Mouse (Mus musculus) urinary bladder, adult 2 months (tissue): ENCODE data around the gene Abcc8. TPM values are rescaled to one million over a fixed set of nuclear protein-coding genes. Genes with fewer than 3 reads are reported as not detected.
"Not testable (repeated sequence)": the region's sequence is repeated elsewhere in the genome, so short reads cannot be mapped to it uniquely, and the experiment has no call there.

Experiments used
- DNase-seq: peaks from one replicate; pipeline ENCODE4 v3.0.0; 2022; ENCODE audit warnings: low spot score
- polyA plus RNA-seq: library from polyadenylated mRNA; depleted of rRNA; stranded (reverse); fragments of >200 nt; gene quantifications from 2 replicates; pipeline ENCODE4 v1.2.3, GENCODE M21; 2012; rRNA removed

Gene Abcc8
- 0.32 and 0.54 TPM in 2 replicates for polyA plus RNA-seq

DNA sequence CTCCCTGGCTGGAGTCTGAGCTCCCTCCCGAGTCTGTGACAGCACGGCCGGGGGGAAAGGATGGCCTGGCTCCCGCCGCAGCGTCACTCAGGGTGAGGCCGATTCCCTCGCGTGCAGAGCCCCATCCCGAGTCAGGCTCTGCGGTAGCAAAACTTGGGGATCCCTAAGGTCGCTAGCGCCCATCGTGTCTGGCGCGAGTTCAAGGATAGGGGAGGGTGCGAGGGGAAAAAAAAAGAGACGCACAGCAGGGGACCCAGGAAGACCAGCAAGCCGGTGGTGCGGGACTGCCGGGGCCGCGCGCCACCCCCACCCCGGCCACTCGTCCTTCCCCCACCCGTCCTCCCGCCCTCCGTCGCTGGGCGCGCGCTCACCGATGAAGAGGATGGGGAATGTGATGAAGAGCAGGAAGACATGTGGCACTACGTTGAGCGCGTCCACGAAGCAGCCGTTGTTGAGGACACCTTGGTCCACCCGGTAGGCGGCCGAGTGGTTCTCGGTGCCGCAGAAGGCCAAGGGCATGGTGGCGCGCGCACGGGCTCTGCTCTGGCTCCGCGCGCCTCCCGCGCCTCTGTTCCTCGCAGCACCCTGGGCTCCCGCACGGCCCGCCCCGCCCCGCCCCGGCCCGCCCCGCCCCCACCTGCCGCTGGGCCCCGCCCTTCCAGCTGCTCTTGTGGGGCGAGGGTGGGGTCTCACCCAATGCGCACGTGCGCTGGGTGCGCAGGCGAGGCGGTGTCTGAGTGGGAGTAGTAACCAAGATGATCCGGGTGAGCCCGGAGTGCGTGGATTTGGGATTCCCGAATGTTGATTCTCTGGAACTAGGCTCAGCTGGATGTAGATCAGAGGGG, at the start of gene Abcc8:
Abcc8 (minus strand) TSS at position 603 of the 845 bp plus-strand sequence.
- no peak for DNase-seq

DNA sequence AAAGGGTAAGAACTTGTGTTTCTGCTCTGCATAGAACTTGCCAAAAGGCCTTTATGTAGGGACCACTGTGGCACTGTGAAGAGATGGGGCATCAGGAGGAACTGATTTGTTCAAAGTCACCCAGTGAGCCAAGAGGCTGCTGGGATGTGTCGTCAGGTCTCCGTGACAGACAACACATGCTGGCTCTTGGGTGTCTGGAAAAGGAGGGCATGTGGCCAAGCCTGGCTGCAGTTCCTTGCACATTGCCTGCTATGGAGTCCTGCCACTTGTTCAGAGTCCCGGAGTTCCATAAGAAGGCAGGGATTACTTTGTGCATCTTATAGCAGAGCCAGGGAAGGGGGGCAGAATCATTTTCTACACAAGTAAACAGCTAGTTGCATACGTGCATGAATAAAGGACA, 47.1 kb upstream of the Abcc8 start:
- no peak for DNase-seq

DNA sequence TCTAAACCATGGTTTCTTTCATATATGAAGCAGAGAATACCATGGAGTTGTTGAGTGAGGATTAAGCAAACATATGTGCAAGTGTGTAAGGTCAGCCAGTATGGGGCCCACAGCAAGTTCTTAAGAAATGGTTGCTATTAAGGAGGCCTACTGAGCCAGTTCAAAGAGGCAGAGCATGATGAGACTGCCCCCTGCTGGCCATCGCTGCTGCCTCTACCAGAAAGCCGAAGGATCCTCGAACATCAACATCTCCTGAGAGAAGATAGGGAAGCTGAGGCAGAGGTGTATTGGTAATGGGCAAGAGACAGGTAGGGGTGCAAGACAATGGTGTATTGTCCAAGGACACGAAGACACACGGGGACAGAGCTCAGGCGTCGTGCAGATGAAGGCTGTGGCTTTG, 46.4 kb upstream of the Abcc8 start:
- DNase-seq: peak; percentile 29

DNA sequence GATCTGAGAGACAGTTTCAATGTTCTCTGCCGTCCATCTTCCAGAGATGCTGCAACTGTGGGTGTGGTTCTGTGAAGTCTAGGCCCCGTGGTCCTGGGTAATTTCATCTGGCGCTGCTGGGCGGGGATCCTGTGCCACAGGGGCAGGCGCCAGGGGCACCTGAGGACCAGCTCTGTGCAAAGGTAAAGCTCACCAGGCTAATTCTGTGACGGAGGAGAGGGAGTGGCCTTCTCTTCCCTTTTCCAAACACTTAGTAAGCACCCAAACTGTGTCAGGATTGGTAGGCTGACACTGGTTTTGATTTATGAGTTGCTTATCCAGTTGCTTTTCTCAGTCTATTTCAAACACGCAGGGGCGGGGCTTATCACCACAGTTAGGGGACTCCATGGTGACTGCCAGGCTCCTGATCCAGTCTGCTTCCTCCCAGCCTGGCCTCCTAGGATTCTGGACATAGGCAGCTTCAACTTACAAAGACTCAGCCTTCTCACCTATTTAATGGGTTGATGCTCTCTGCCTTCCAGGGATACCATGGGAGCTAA, 40.8 kb upstream of the Abcc8 start:
- DNase-seq: no peak

DNA sequence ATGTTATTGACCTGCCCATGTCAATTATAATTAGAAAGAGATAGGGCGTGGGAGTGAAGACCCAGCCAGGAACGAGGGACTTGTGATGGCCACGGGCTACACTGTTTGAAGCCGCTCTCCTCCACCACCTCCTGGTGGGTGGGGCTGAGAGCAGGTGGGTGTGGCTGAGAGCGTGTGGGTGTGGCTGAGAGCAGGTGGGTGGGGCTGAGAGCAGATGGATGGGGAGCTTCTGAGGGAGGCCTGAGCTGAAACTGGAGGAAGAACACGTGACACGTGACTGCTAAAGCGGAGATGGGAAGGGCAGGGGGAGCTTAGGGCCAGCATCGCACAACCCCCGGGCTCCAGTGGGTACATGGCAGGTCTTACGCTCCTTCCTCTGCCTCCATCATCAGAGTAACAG, 38.6 kb upstream of the Abcc8 start:
- DNase-seq: no peak

DNA sequence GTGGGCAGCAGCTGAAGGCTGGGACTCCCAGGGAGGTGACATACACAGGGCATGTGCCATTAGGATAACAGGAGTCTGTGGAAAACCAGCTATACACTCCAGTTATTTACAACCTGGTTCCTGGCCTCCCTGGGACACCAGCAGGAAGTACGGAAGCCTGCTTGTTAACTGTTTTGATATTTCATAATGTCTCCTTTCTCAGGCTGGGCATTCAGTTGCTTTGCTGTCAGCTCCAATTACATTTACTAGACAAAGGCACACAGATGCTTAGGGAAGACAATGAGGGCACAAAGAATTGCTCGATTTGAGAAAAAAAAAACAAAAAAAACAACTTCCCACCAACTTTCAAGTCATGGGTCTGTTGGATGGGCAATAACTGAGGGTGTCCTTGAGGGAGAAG, 36.6 kb upstream of the Abcc8 start:
- no peak for DNase-seq

DNA sequence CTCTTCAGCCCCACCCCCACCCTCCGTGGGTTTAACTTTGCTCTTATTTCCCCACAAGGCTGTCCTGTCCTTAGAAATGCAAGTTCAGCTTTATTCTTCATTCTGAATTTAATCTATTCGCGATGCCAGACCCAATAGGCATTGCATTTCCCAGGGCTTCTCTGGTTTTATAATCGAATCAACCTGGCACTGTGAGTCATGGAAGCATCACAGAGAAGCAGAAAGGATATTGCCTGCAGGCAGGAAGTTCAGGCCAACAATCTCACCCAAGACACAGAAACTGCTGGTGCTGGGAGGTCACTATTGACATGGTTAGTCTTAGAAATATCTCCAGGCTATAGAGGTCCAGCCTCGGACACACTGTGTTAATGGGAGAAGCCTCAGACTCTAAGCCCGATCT, 30.4 kb upstream of the Abcc8 start:
- no peak for DNase-seq

DNA sequence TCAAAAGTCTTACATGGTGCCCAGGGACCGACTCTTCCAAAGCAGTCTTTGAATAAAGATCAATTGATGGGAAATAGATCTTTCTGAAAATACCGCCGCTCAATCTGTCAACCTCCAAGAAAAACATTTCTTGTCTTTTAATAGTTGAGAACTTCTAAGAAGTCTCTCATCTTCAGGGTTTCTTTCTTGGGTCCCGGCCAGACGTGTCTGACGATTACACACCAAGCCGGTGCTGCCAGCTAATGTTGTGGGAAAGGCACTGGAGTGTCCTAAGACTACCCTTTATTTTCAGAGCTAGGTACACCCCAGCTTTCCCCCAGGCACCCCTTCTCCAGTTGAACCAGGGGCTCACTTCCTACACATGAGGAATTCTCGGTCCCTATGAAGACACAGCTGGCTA, 28.3 kb upstream of the Abcc8 start:
- no peak for DNase-seq

DNA sequence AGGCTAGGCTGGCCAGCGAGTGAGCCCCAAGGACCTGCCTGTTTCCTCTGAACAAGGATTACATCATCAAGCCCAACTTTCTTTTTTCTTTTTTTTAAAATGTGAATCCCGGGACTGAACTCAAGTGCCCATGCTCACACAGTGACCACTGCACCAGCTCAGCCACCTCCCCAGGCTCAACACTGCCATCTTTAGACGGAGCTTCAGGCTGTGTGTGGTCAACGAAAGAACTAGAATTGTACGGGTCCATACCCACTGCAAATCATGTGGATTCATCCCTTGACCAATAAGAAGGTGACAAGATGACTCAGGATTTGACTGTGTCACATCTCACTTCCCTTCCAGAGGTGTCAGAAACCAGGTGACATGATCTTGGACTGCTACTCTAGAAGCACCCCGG, 24.9 kb upstream of the Abcc8 start:
- DNase-seq: no peak

DNA sequence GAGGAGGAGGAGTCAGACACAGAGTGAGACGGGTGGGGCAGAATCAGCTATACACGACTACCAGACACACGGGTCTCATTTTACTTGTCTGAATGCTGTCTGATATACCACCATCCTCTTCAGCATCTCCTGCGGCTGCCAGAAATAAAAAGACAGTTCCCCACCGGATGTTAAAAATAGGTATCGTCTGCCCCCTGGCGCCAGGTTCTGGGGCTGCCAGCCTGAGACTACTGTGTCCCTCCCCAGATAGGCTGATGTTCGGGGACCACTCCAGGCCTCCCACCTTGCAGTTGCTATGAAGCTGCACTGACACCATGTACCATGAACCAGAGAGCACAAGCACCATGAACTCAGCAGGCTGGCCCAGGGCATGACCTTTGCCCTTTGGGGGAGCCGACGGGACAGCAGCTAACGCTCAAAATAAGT, 24.2 kb upstream of the Abcc8 start:
- DNase-seq: no peak

DNA sequence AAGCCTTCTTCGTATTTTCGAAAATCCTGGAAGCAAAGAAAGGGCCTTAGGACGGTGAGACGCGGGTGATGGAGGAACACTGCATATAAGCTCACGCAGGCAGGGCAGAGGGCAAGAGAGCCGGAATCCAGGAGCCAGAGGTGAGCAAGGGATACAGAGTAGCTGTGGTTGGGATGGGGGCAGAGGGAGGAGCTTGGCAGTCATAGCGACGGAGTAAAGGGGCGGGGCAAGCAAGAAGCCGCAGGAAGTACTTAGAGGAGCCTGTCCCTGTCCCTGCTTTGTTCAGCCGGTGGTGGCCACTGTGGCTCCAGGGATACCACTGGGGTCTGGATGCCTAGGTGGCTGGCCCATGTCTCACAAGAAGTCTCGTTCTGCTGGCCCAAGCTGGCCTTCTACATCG, 21.8 kb upstream of the Abcc8 start:
- DNase-seq: no peak

DNA sequence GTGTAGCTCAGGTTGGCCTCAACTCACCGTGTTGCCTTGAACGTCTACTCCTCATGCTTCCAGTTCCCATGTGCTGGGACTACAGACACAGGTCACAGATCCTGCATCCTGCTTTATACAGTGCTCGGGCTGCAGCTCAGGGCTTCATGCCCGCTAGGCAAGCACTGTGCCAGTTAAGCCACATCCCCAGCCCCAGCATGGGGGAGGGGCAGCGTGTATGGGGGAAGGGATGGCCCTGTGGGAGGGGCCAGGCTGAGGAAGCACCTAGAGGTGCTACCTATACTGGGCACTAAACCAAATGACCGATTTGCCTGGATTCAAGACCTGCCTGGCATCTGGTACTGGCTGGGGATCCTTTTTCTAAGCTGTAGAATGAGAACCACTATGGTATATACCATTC, 20.2 kb upstream of the Abcc8 start:
- no peak for DNase-seq

DNA sequence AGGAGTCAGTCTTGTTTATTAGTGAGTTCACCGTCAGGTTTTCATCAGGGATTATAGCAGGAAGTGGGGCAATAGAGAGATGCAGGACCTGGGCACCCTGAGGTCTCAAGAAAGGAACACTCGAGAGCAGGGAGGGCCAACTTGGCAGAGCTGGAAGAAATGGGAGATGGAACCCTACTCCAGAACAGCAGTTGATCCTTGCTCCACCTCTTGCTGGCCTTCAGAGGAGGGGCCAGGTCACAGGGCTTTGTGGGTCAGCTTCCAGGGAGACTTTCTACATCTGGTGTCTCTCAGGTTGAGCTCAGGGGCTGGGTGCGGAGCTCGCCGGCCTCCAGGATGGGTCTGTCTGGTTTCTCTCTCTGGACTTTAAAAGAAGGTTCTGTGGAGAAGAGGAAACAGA, 15.5 kb upstream of the Abcc8 start:
- DNase-seq: no peak

DNA sequence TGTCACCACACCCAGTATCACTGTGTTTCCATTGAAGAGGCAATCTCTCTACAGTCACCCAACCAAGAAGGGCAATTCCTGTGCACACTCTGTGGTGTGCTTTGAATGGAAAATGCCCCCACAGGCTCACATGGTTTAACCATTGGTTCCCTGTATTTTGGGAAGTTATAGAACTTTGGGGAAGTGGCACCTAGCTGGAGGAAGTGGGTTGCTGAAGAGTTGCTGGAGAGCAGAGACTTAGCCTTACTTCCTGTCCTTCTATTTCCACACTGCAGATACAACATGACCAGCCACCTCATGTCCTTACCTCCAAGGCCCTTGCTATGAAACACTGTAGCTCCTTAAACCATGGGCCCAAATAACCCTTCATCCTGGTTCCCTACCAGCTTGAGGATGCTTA, 4.4 kb upstream of the Abcc8 start:
- no peak for DNase-seq

DNA sequence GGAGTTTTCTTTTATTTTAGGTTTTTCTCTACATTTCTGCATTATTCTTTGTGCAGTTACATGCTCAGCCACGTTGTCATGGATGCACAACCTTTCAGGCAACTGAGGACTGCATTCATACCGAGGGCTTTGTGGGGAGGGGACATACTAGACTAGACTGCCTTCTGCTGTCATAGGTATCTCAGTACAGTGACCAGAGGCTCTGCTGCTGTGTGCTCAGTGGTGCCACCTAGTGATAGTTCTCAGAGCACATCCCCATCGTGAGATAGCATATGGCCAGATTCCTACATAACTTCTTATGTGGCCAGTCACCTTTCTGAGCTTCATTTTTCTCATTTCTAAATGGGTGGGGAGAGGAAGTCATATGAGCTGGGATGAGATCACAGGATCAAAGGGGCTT, 1.8 kb upstream of the Abcc8 start:
- DNase-seq: no peak

DNA sequence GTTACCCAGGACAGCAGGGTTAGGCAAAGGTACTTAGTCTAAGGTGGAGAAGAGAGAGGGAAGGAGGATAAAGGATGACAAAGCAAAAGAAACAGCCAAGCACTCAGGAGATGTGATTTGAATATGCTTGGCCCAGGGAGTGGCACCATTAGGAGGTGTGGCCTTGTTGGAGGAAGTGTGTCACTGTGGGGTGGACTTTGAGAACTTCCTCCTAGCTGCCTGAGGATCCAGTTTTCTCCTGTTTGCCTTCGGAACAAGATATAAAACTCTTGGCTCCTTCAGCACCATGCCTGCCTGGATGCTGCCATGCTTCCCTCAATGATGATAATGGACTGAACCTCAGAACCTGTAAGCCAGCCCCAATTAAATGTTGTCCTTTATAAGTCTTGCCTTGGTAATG, 10.9 kb downstream of the Abcc8 start:
- not testable (repeated sequence) for DNase-seq

DNA sequence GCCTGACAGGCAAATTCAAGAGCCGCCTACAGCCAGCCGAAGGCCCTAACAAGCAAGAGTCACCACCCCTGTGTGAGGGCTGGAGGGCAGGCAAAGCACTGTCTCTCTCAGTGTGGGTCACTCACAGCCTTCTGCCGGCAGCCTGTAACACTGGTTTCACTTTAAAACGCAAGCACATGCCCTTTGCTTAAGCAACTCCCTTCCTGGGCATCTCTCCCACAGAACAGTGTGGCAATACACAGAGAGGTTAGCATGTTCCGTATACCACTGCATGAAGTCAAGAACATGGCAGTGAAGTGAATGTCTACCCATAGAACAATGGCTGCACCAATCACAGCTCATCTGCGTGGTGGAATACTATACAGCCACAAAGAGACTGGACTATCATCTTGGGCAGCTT, 11.4 kb downstream of the Abcc8 start:
- DNase-seq: no peak

DNA sequence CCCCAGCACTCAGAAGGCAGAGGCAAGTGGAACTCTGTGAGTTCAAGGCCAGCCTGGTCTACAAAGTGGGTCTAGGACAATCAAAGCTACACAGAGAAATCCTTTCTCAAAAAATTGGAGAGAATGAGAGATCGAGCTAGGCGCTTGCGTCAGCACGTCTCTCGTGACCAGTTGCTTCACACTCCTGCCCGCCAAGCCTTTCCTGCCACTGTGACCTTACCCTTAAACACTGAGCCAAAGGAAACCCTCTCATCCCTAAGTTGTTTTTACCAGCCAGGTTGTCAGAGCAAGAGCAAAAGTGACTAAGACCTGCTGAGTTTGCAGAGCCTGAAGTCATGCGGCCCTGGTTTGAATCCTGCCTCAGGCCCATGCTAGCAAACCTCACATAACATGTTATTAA, 11.9 kb downstream of the Abcc8 start:
- DNase-seq: no peak

DNA sequence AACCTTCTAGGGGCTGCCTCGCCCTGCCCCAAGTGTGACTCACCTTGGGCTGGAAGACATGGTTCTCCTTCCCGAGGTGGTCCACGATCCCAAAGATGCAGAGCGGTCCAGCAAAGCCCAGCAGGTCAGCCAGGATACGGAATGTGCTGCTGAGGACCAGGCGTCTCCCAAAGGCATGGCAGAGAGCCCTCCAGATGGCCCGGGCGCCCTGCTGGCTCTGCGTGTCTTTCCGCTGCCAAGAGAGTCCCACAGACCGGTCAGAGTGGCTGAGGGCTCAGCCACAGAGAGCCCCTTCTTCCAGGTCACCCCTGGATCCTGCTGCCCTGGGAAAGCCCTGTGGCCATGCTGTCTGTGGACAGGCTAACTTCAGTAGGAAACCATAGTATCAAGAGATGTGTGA, 14.0 kb downstream of the Abcc8 start:
- DNase-seq: no peak

DNA sequence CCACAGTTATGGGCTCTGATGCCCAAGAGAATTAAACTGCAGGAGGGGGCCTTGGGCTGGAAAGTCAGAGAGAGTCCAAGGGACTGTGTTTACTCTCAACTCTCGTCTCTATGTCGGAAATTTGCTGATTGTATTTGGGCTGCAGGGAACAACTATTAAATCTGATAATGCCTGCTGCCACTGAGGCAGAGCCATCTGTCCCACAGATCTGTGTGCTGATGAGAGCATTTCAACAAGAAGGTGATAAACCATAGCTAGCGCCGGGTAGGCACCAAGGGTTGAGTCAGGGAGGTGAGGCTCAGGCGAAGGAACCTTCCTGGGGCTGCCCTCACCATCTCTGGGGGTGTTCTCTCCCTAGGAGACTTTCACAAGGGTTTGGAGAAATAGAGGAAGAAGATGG, 17.1 kb downstream of the Abcc8 start:
- no peak for DNase-seq

DNA sequence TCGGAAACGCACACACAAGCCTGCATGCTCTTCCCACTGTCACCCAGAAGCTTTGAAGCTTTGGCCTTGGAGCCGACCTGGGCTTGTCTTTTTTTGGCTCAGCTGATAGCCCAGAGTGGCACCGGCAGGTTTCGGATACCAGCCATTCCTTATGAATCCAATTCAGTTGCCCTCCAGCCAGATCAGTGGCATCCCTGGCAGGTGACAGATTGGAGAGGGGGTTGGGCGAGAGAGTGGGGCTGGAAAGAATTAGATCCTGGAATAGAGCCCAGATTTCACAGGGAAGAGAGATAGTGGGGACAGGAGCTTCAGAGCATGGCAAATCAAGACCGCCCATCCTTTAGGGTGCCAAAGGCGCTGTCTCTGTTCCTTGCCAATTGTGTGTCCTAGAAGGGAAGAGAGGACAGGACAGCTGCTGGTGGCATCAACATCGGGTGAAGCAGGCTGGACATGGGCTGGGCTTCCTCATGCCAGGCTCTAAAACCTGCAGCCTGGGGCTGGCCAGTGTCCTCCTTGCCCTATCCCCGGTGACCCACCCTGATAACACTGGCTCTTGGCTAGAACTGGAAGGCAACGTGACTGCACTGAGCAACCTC, 17.6 kb downstream of the Abcc8 start:
- DNase-seq: no peak

DNA sequence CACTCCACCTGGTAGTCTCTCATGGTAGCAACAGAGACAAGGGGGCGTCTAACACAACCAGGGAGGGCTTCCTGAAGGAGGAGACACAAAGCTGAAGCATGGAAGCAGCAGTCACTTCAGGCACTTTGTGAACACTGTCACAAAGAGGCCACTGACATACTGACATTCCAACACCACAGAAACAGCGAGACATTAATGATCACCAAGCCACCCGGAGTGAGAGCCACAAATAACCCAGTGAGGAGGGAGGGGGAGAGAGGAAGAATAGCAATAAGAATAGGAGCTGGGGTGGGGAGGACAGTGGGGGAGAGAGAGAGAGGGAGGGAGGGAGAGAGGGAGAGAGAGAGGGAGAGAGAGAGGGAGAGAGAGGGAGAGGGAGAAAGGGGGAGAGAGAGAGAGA, 18.2 kb downstream of the Abcc8 start:
- DNase-seq: no peak

DNA sequence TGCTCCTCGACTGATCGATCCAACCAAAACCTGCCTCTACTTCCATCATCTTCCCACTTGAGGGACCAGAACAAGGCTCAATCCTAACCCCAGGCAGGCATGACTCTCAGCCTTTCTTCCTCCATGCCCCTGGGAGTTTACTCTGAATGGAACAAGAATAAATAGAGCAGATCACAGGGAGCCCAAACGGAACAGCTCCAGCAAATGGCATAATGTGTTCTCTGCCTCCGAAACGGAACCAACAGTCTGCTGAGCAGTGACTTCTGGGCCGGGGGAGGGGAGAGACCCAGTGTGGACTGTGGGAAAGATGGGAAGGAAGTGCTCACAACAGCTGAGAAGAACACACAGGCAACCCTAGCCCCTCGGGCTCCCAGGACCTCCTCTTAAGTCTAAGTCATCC, 22.1 kb downstream of the Abcc8 start:
- DNase-seq: no peak
